Mouse (Mus musculus) embryonic facial prominence, embryonic 14.5 days (tissue): Measurements from ENCODE around the gene Zdhhc16. TPM values are rescaled to one million over a fixed set of nuclear protein-coding genes. Genes with fewer than 3 reads are reported as not detected.
A peak's percentile ranks its signal among the peaks of the same experiment; 100 is the strongest.

ENCODE experiments used
- ATAC-seq: fragments of 200-750 bp; cut with Nextera tagmentation; 2 replicates; pipeline ENCODE4 v1.8.0; 2017; ENCODE audit warnings: low read depth, moderate number of reproducible peaks, moderate TSS enrichment
- DNase-seq: peaks from one replicate; pipeline ENCODE4 v3.0.0-alpha.2; 2015; ENCODE audit warnings: low spot score
- H3K27ac ChIP-seq: fragments of 300-500 bp; sonication (generic); replicated peaks from 2 replicates; pipeline ENCODE4 v1.5.1; 2014; ENCODE audit warnings: low read depth, mild to moderate bottlenecking, low read length, moderate library complexity
- H3K27me3 ChIP-seq: fragments of 300-500 bp; sonication (generic); replicated peaks from 2 replicates; pipeline ENCODE4 v1.6.1; 2014; ENCODE audit warnings: low read length; ENCODE audit not compliant: control insufficient read depth, insufficient read depth
- H3K36me3 ChIP-seq: fragments of 300-500 bp; sonication (generic); 2 replicates; pipeline ENCODE4 v1.6.1; 2014; ENCODE audit warnings: low read length, mixed read lengths; ENCODE audit not compliant: control insufficient read depth, insufficient read depth
- H3K4me1 ChIP-seq: fragments of 300-500 bp; sonication (generic); 2 replicates; pipeline ENCODE4 v1.6.1; 2014; ENCODE audit warnings: antibody characterized with exemption, low read length; ENCODE audit not compliant: control insufficient read depth, insufficient read depth
- H3K4me2 ChIP-seq: fragments of 300-500 bp; sonication (generic); 2 replicates; pipeline ENCODE4 v1.6.1; 2014; ENCODE audit warnings: low read depth, mild to moderate bottlenecking, low read length, moderate library complexity, mixed read lengths
- H3K4me3 ChIP-seq: fragments of 300-500 bp; sonication (generic); 2 replicates; pipeline ENCODE4 v1.5.1; 2014; ENCODE audit warnings: low read depth, mild to moderate bottlenecking, low read length
- H3K9ac ChIP-seq: fragments of 300-500 bp; sonication (generic); 2 replicates; pipeline ENCODE4 v1.6.1; 2014; ENCODE audit warnings: low read depth, mild to moderate bottlenecking, low read length, moderate library complexity, mixed read lengths
- H3K9me3 ChIP-seq: fragments of 300-500 bp; sonication (generic); 2 replicates; pipeline ENCODE4 v1.6.1; 2016; ENCODE audit warnings: low read length; ENCODE audit not compliant: control insufficient read depth
- WGBS: fragments of 180-500 bp; shearing (Covaris S2); extraction: QIAGEN DNeasy Blood & Tissue Kit; methylation state at CpG from one replicate; pipeline ENCODE4 v1.1.7; 2014; 5-methylcytosine and 5-hydroxymethylcytosine counted together
- polyA plus RNA-seq: library from polyadenylated mRNA; unstranded; fragments of >200 nt; fragmentation: Nextera tagmentation; extraction: Ambion mirVana; gene quantifications from 2 replicates; pipeline ENCODE4 v1.2.1, GENCODE M21; 2014

Gene Zdhhc16
- polyA plus RNA-seq, 1 experiment from 2014 or later, result 69.1 TPM

DNA sequence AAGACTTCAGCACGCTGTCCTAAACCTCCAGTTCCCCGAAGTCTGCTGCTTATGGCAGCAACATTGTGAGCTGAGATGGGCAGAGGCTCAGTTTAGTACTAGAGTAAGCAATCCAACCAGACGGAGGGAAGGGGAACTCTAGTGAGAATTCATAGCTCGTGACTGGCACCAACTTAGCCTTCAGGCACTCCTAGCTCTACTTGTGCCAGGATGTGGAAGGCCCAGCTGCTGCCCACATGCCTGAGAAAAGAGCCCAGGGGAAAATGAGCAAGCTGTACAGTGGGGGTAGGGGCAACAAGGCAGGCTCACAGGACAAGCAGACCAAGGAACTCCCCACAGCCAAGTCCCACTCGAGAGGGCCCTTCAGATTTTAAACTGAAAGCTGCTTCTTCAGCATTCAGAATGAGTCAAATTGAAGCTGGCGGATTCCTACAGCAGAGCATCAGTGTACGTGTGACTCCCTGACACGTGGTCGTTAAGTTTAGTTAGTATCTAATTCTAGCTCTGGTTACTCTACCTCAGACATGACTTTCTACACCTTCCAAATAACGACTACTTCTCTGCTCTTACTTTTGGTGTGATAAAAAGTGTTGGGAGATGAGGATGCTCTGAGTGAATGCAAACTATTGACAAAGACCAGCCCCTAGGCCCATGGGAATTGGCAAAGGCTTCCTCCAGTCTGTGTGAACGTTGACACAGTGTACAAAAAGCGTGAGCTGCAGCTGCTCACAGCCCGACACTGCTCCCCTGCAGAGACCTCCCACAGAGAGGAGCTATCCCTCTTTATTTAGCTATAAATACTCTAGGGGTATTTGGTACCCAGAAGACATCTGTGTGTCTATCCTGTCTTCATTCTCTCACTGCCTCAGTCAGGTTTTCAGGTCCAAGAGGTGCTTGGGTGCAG lies 40.9 kb downstream of the Zdhhc16 start:
- Histone ChIP-seq H3K27ac (peak overlapping the region; percentile 35), H3K27me3 (no peaks in the 10 kb centered on the region), H3K9me3 (no peaks in the 10 kb centered on the region), H3K4me1 (peaks cover 9% of the 10 kb centered on the region; the same call in 1 of the 2 replicates), H3K9ac (no peak overlapping the region), H3K36me3 (peaks cover 4% of the 10 kb centered on the region), H3K4me3 (no peak overlapping the region), H3K4me2 (no peak overlapping the region; the same call in 1 of the 2 replicates)
- DNase-seq, result peak; percentile 45
- peak; percentile 66; the same call in 1 of the 2 replicates for ATAC-seq
- 54% methylated on average over 13 of the region's 13 CpGs for WGBS

DNA sequence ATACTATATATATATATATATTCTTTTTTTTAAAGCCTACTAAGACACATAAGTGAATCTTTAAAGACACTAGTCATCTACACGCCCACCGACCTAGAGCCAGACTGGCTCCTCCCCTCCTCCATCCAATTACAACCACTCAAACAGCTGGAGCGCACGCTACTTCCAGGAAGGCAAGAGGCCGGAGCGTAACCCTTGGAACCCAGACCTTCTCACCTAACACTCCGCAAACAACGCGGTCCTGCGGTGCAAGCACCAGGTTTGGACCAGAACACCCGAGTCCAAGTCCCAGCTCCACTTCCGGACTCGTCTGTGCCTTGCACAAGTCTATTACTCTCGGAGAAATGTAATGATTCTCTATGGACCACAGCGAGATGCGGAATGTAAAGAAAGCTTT lies 47.1 kb downstream of the Zdhhc16 start:
- peak overlapping the region; percentile 81 for H3K9ac ChIP-seq
- peak overlapping the region; percentile 93 for H3K4me3 ChIP-seq
- DNase-seq, result peak; percentile 74
- peak overlapping the region; percentile 90 for H3K27ac ChIP-seq
- under 1% methylated on average over 16 of the region's 16 CpGs for WGBS
- peak overlapping the region; percentile 70 for H3K4me2 ChIP-seq
- peaks cover 14% of the 10 kb centered on the region for H3K4me1 ChIP-seq
- no peaks in the 10 kb centered on the region for H3K36me3 ChIP-seq
- H3K27me3 ChIP-seq, result no peaks in the 10 kb centered on the region
- no peaks in the 10 kb centered on the region for H3K9me3 ChIP-seq
- ATAC-seq, result 0 out of 2 replicates have a peak, but pooled peaks have one; percentile 12

DNA sequence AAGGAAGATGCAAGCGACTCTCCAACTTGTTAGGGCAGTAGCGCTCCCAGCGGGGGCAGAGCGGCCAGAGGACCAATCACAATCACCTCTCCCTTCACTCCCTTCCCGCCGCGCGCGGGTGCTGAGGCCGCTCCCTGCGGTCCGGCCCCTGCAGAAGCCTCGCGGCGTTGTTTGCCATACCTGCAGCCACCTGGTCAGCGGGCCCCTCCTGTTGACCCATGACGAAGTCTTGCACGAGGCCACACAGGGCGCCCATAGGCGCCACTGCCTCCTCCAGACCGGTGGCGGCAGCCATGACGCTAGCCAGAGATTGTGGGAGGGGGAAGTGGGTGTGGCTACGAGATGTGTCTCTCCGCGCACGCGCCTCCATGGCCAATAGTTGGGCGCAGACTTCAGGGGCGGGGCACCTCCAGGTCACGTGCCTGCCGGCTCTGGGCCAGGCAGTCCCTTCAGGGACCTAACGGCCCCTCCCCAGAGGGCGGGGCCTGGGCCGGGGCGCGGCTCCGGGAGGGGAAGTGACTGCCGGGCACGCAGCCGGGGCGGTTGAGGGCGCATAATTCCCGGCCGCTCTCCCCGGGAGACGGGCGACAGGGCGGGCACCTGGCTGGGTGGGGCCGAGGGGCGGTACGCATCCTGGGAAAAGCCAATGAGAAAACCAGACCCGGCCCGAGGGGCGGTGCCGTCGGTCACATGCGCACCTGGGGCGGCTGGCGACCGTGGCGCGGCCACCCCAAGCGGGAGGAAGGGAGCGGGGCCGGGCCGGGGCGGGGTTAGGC lies 47.7 kb downstream of the Zdhhc16 start, which contains the start of gene Mms19:
TSS of gene Mms19 (minus strand) at position 339 of the 776 bp plus-strand sequence.
- H3K4me1 ChIP-seq, result peaks cover 14% of the 10 kb centered on the region
- H3K4me2 ChIP-seq, result peak within 1 kb of the TSS; percentile 70
- H3K27ac ChIP-seq, result peak within 1 kb of the TSS; percentile 90
- H3K9me3 ChIP-seq, result no peaks in the 10 kb centered on the region
- no peaks in the 10 kb centered on the region for H3K27me3 ChIP-seq
- peak within 1 kb of the TSS; percentile 81 for H3K9ac ChIP-seq
- H3K4me3 ChIP-seq, result peak within 1 kb of the TSS; percentile 93
- 1% methylated on average over 29 of the region's 68 CpGs for WGBS
- DNase-seq (peak; percentile 99), ATAC-seq (peak; percentile 95)
- H3K36me3 ChIP-seq, result no peaks in the 10 kb centered on the region

DNA sequence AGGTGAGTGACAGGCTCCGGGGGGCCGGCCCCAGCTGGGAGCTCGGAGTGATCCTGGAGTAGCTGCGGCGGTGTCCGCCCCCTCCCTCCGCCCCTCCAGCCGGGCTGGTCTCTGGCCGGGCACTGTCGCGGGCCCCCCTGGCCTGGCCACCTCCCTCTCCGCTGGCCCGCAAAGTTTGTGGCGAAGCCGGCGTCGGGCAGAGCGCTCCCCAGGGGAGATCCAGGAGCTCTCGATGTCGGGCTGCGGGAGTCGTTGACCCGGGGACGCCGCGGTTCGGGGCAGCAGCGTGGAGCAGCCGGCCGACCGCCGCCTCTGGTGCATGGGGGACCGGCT lies 48.3 kb downstream of the Zdhhc16 start, which contains the start of gene Ubtd1:
TSS of gene Ubtd1 (plus strand) at position 169 of the 333 bp plus-strand sequence.
- Histone ChIP-seq H3K9me3 (no peaks in the 10 kb centered on the region), H3K4me2 (peak within 1 kb of the TSS; percentile 70), H3K4me1 (peaks cover 14% of the 10 kb centered on the region), H3K27me3 (no peaks in the 10 kb centered on the region), H3K9ac (peak within 1 kb of the TSS; percentile 81), H3K36me3 (no peaks in the 10 kb centered on the region), H3K27ac (peak within 1 kb of the TSS; percentile 90), H3K4me3 (peak within 1 kb of the TSS; percentile 93)
- DNase-seq (no peak), ATAC-seq (no peak; the same call in 1 of the 2 replicates)
- 0% methylated on average over 4 of the region's 33 CpGs for WGBS

DNA sequence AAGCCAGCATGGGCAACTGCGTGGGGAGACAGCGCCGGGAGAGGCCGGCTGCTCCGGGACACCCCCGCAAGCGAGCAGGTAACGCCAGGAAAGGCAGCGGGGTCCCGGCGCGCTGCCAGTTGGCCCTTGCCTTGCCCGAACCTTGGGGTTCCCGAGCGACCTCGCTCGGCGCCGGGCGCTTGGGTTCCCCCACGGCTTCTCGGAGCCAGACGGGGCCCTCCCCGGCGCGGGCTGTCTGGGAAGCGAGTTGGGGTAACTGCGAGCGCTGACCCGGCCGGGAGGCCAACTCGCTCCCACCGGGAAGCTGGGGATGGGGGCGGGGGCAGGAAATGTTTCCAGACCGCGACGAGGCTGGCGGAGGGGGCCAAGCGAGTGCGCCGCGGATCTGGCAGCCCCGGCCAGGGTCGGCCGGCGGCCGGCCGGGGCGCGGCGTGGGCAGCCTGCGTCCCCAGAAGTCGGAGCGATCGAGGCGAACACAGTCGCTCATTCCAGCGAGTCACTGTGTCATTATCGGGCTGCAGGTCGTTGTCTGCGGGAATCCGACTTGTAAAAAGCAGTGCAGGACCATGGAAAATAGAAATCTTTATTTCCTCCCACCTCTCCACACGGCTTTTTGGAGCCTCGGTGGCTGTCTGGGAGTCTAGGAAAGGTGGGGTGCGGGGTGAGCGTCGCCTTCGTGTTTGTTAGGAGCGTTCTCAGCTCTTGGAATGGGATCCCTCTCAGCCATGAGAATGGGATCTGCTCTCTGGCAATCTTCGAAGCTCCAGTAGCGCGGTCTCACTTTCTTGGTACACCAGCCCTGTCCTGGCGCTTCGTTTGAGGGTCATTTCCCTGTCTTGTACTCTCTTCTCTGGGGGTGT lies 48.9 kb downstream of the Zdhhc16 start:
- no peak for ATAC-seq
- Histone ChIP-seq H3K36me3 (no peaks in the 10 kb centered on the region), H3K4me3 (peak overlapping the region; percentile 93), H3K9ac (peak overlapping the region; percentile 81), H3K27ac (peak overlapping the region; percentile 90), H3K4me2 (peak overlapping the region; percentile 70), H3K9me3 (no peaks in the 10 kb centered on the region), H3K4me1 (peaks cover 12% of the 10 kb centered on the region), H3K27me3 (no peaks in the 10 kb centered on the region)
- DNase-seq, result no peak
- WGBS, result under 1% methylated on average over 43 of the region's 74 CpGs

- Histone ChIP-seq H3K4me3 (peak overlapping the region; percentile 93), H3K4me2 (peak overlapping the region; percentile 70), H3K4me1 (peaks cover 6% of the 10 kb centered on the region), H3K9me3 (no peaks in the 10 kb centered on the region), H3K27ac (peak overlapping the region; percentile 90), H3K27me3 (no peaks in the 10 kb centered on the region), H3K36me3 (no peaks in the 10 kb centered on the region), H3K9ac (peak overlapping the region; percentile 81)
- DNase-seq (peak; percentile 54), ATAC-seq (no peak)
- 3% methylated on average over 4 of the region's 4 CpGs for WGBS
These were observed 49.5 kb downstream of the Zdhhc16 start for GRCm38 (mm10) chr19:41982791-41983150.

DNA sequence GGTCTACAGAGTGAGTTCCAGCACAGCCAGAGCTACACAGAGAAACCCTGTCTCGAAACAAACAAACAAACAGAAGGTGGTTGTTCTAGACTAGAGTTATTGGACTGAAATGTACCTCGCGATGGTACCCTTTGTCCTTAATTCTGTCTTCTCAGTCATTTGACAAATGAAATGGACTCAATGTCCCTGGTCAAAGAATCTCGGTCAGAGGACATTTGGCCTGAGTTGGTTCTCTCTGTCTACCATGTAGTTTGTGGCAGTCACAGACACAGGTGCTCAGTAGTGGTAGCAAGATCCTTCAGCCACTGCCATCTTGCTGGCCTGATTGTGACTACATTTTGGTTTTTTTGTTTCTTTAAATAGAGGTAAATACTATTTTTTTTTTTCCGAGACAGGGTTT lies 52.7 kb downstream of the Zdhhc16 start:
- ATAC-seq (no peak), DNase-seq (no peak)
- no peak overlapping the region for H3K27ac ChIP-seq
- no peaks in the 10 kb centered on the region for H3K27me3 ChIP-seq
- H3K9ac ChIP-seq, result no peak overlapping the region
- no peaks in the 10 kb centered on the region for H3K36me3 ChIP-seq
- no peak overlapping the region for H3K4me2 ChIP-seq
- no peak overlapping the region for H3K4me3 ChIP-seq
- WGBS, result 95% methylated on average over 5 of the region's 5 CpGs
- no peaks in the 10 kb centered on the region for H3K9me3 ChIP-seq
- H3K4me1 ChIP-seq, result no peaks in the 10 kb centered on the region; the same call in 1 of the 2 replicates

GRCm38 (mm10) chr19:41987206-41987605 lies 53.9 kb downstream of the Zdhhc16 start:
- Histone ChIP-seq H3K4me1 (no peaks in the 10 kb centered on the region; the same call in 1 of the 2 replicates), H3K9me3 (no peaks in the 10 kb centered on the region), H3K4me2 (no peak overlapping the region), H3K27me3 (no peaks in the 10 kb centered on the region), H3K27ac (no peak overlapping the region), H3K36me3 (no peaks in the 10 kb centered on the region), H3K9ac (no peak overlapping the region), H3K4me3 (no peak overlapping the region)
- ATAC-seq (no peak; the same call in 1 of the 2 replicates), DNase-seq (no peak)
- WGBS, result 82% methylated on average over 4 of the region's 4 CpGs
